Mouse (Mus musculus) Patski (cell line): ENCODE results near the gene Ubac2. TPM values are rescaled to one million over a fixed set of nuclear protein-coding genes. Genes with fewer than 3 reads are reported as not detected.

Source experiments
- ATAC-seq: fragments of 100-300 bp; one replicate; pipeline ENCODE4 v1.8.0; 2021
- CTCF ChIA-PET: fragments of 350-600 bp; sonication (Branson Sonifier 250); formaldehyde crosslinking; loops from one replicate; lab custom pipeline; 2022; ENCODE audit warnings: inconsistent platforms; lab: Charles Lee
- POLR2A ChIA-PET: fragments of 350-600 bp; sonication (Branson Sonifier 250); formaldehyde crosslinking; loops from one replicate; lab custom pipeline; 2022; ENCODE audit warnings: antibody characterized with exemption, inconsistent platforms; lab: Charles Lee
- DNase-seq: peaks from one replicate; pipeline ENCODE4 v3.0.0-alpha.2; 2011; ENCODE audit warnings: low read depth, low spot score
- H3K27me3 ChIP-seq: fragments of 371-371 bp; one replicate; pipeline ENCODE4 v1.5.1; 2021
- CTCF ChIP-seq: fragments of 100-300 bp; IDR thresholded peaks from one replicate; pipeline ENCODE4 v1.5.1; 2021
- in situ Hi-C: fragments of 300-500 bp; cut with MboI; formaldehyde crosslinking; loops from 3 replicates; pipeline ENCODE4 v1.11.1; 2018; ENCODE audit warnings: low pct_unique_long_range_greater_than_20kb, mixed read lengths
- polyA plus RNA-seq: library from polyadenylated mRNA; unstranded; gene quantifications from one replicate; pipeline ENCODE4 v1.2.3, GENCODE M21; 2021

The Ubac2 gene
- polyA plus RNA-seq, 1 experiment from 2014 or later: 46.7 TPM

DNA sequence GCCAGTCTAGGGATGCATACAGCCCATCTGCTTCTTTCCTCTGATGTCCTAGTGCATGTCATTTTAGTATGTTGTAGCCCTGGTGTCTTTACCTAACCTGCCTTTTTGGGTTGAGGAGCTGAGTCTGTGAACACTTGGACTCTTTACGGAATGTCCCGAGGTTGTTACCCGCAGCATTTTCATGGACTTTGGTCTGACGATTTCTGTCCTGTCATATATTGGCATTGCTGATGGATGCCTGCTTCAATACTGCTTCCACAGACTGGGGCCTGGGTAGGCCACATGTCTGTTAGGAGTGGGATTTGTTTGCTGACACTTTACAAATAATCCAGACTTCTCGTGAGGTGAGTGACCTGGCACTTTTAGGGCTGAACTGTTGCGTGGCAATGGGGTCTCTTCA lies 15.3 kb downstream of the Ubac2 start:
- in situ Hi-C loops: no loop called here
- DNase-seq (no peak), ATAC-seq (no peak)
- ChIA-PET POLR2A (no interaction called here), CTCF (no interaction called here)
- H3K27me3 ChIP-seq: no peaks in the 10 kb centered on the region
- no peak for TF ChIP-seq CTCF

DNA sequence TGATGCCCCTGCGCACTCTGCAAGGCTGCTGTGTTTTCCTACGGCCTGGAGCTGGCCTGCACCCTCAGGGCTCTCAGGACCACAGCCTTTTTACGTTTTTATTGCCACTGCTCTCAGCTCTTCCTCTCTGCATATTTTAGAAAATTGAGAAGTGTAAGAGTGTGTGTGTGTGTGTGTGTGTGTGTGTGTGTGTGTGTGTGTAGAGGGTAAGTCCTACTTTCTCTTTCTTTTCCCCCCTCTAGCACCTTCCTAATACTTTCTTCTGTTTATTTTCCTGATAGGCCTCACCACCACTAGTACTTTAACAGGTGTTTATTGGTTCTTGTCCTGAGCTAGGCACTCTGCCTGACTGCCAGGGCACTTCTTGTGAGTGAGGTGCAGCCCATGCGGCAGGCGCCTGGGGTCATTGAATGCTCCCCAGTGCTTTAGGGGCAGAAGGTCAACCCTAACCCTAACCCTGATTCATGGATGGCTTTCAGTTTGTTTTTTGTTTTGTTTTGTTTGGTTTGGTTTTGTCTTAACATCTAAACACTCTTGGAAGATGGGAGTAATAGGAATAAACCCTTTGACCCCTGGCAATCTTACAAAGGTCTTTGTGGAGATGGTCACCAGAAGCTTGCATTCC lies 16.2 kb downstream of the Ubac2 start:
- in situ Hi-C loops: no loop called here
- ATAC-seq (no peak), DNase-seq (no peak)
- ChIA-PET POLR2A (interaction anchor here (0.7 kb wide), 1 partner anchor 10 kb away, joined by 5 read pairs; no protein-coding TSS in a partner anchor), CTCF (no interaction called here)
- no peaks in the 10 kb centered on the region for H3K27me3 ChIP-seq
- no peak for TF ChIP-seq CTCF

DNA sequence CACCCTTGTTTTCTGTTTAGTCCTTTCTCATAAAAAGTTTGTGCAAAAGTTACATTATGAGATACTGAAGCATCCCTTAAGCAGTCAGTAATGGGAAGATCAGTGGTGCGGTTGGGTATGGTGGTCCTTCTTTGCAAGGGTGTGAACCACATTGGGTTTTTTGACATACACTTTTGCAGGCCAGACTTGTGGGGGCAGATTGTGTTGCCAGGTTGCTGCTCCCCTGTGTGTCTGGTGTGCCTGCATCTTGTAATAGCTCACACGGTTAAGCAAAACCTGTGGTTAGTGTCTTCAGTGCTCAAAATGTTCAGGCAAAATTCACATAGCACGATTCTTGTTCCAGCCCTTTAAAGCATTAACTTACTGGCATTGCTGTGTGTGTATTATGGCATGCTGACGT lies 16.9 kb downstream of the Ubac2 start:
- CTCF ChIA-PET: interaction anchor here (1.5 kb wide), 1 partner anchor 307 kb away, joined by 3 read pairs; no protein-coding TSS in a partner anchor
- ATAC-seq: no peak

DNA sequence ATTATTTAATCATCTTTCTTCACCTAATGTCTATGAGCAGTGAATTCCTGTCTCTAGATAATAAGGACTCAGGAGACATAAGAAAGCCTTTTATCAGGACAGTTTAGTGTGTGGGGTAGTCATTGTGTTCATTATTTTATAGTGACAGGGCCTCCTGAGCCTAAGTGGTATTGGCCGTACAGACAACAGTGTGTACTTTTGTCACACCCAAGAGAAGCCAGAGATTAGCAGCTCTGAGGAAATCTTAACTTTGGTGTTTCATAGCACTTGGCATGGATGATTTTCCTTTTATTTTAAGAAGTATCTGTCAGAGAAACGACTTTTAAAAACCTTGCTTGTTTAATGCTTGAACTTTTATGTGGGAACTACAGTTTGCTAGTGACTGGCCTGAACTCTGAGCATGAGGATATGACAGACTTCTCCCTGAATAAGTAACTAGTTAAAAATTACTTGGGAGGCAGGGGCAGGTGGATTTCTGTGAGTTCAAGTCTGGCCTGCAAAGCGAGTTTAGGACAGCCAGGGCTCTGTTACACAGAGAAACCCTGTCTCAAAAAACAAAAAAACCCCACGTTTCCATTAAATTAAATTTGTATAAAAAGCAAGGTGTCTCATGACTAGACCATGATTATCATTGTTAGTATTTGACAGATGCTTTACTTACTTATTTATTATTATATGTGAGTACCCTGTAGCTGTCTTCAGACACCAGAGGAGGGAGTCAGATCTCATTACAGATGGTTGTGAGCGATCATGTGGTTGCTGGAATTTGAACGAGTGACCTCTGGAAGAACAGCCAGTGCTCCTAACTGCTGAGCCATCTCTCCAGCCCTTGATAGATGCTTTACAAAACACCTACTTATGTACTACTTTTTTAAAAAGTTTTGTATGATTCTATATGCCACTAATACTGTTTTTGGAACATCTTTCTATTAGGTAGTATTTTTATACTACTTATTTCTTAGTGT lies 18.0 kb downstream of the Ubac2 start:
- no peaks in the 10 kb centered on the region for H3K27me3 ChIP-seq
- in situ Hi-C loops: no loop called here
- TF ChIP-seq CTCF: no peak
- DNase-seq: no peak
- POLR2A ChIA-PET: no interaction called here
- CTCF ChIA-PET: interaction anchor here (1.5 kb wide), 1 partner anchor 308 kb away, joined by 3 read pairs; no protein-coding TSS in a partner anchor
- ATAC-seq: no peak

More for the DNA sequence above, 16.9 kb downstream of the Ubac2 start:
- POLR2A ChIA-PET: interaction anchor here (0.6 kb wide), 1 partner anchor 16 kb away, joined by 5 read pairs; the partner anchor contains the start of gene Ubac2
- no peaks in the 10 kb centered on the region for H3K27me3 ChIP-seq
- in situ Hi-C loops: no loop called here
- no peak for DNase-seq
- no peak for TF ChIP-seq CTCF

DNA sequence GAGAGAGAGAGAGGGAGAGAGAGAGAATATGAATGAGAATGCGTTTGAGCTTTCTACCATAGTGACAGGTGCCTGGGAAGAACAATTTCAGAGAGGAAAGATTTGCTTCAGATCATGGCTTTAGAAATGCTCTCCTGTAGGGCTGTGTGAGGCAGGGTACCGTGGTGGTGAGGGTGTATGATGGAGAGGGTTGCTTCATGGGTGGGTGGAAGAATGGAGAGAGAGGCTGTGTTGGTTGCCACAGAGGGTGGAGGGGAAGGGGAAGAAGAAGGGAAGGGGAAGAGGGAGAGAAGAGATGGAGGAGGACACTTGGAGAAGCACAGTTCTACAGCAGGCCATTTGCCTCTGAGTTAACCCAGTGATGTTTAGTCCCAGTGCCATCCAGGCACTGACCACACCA lies 19.4 kb downstream of the Ubac2 start:
- ATAC-seq: no peak
- CTCF ChIA-PET: no interaction called here
- DNase-seq: no peak
- H3K27me3 ChIP-seq: no peaks in the 10 kb centered on the region
- POLR2A ChIA-PET: no interaction called here
- no peak for TF ChIP-seq CTCF
- in situ Hi-C loops: no loop called here

DNA sequence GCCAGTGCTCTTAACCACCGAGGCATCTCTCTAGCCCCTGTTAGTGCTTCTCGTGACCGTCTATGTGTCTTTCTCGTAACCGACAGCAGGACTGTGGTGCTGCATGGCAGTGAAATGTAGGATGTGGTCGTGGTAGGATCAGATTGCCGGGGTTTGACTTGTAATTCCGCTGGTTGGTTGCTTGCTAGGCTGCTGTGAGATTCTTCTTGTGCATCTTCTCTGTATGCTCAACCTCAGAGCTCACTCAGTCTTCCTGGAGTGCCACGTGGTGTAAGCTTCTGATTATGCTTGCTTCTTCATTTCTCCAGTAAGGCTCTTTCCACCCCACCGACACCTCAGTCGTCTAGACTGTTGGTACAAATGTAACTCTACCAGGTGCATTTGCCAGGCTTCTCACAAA lies 20.1 kb downstream of the Ubac2 start:
- TF ChIP-seq CTCF: no peak
- CTCF ChIA-PET: no interaction called here
- POLR2A ChIA-PET: no interaction called here
- in situ Hi-C loops: no loop called here
- ATAC-seq (no peak), DNase-seq (no peak)
- H3K27me3 ChIP-seq: no peaks in the 10 kb centered on the region

DNA sequence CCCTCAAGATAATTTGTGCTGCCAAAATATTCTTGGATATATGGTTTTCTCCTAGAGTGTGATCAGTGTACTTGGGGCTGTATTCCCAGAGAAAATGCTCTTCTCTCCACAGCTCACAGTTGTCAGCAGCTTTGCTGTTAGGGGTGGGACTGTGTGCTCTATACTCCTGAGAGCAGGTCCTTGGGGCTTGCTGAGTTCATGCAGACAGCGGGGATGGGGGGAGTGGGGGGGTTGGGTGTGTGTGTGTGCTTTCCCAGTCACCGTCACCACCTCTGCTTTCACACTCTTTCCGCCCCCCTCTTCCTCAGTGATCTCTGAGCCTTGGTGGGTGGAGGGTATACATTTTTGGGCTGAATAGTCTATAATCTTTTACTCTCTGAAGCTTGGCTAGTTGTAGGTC lies 20.7 kb downstream of the Ubac2 start:
- no peaks in the 10 kb centered on the region for H3K27me3 ChIP-seq
- in situ Hi-C loops: no loop called here
- ChIA-PET CTCF (no interaction called here), POLR2A (no interaction called here)
- no peak for ATAC-seq
- DNase-seq: no peak
- TF ChIP-seq CTCF: no peak

DNA sequence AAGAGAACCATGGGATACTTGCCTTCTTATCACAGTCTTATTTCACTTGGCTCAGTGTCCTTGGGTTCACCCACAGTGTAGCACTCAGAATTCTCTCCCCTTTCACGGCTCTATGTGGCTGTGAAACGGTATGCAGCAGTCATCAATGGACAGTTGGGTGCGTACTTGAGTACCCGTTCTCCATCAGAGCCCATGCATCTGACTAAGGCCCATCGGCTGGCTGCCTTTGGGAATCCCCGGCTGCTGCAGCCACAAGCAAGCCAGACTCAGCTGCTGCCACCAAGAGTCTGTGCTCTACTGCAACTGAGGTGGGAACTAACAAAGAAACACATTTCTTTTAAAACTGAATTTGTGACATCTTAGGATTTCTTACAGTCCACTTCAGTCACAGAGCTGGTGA lies 23.1 kb downstream of the Ubac2 start:
- POLR2A ChIA-PET: no interaction called here
- in situ Hi-C loops: no loop called here

DNA sequence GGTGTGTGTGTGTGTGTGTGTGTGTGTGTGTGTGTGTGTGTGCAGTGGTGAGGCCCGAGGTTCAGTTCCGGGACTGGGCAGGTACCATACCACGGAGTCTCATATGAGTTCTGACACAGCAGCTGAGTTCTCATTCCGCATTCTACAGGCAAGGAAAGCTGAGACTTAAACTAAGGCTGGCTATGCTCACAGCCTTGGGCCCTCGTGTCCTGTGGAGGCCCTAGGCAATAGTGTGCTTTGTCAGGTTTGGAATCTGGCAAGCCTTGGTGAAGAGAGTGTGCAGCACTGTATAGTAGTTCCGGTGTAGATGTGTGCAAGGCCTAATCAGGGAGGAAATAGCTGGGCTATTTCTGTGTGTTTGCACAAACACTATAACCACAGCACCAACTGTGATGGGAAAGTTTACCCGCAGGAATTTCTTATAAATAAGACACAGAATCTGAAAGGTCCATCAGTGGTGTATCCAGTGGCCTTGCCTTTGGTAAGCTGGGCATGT lies 25.0 kb downstream of the Ubac2 start:
- ChIA-PET POLR2A (no interaction called here), CTCF (no interaction called here)
- no peak for ATAC-seq
- H3K27me3 ChIP-seq: no peaks in the 10 kb centered on the region
- no peak for DNase-seq
- no peak for TF ChIP-seq CTCF
- in situ Hi-C loops: no loop called here

More for the DNA sequence above, 23.1 kb downstream of the Ubac2 start:
- H3K27me3 ChIP-seq: no peaks in the 10 kb centered on the region
- no peak for TF ChIP-seq CTCF
- CTCF ChIA-PET: no interaction called here
- ATAC-seq: no peak
- no peak for DNase-seq

DNA sequence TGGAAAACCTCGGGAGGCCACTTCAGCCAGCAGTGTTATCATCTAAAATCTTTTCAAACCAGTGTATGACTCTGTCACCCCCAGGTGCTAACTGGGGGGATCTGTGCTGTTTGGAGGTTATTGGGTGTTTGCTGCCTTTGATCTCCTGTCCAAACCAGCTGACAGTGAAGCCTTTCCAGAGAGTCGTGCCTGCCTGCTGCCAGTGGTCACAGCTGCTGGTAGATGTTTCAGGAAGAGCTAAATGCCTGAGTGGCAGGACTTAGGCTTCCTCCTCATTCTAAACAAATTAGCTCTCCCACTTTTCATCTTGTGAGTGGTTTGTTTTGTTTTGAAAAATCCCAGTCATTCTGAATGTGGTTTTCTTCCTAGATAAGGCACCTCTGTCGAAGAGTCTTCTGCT lies 26.3 kb downstream of the Ubac2 start:
- in situ Hi-C loops: no loop called here
- TF ChIP-seq CTCF: no peak
- DNase-seq (no peak), ATAC-seq (no peak)
- ChIA-PET POLR2A (no interaction called here), CTCF (interaction anchor here (1.2 kb wide), 1 partner anchor 27 kb away, joined by 3 read pairs; no protein-coding TSS in a partner anchor)
- H3K27me3 ChIP-seq: no peaks in the 10 kb centered on the region
